Mouse (Mus musculus) hindbrain, embryonic 15.5 days (tissue): Measurements from ENCODE around the gene Arap1. TPM values are rescaled to one million over a fixed set of nuclear protein-coding genes. Genes with fewer than 3 reads are reported as not detected.
A peak's percentile ranks its signal among the peaks of the same experiment; 100 is the strongest.

Source experiments
- ATAC-seq: fragments of 200-750 bp; cut with Nextera tagmentation; 2 replicates; pipeline ENCODE4 v1.8.0; 2017; ENCODE audit warnings: low read depth, moderate number of reproducible peaks, moderate TSS enrichment; ENCODE audit not compliant: low FRiP score
- H3K27ac ChIP-seq: fragments of 300-500 bp; sonication (generic); replicated peaks from 2 replicates; pipeline ENCODE4 v1.5.1; 2015; ENCODE audit warnings: mild to moderate bottlenecking, inconsistent platforms
- H3K27me3 ChIP-seq: fragments of 300-500 bp; sonication (generic); 2 replicates; pipeline ENCODE4 v1.6.1; 2015; ENCODE audit warnings: control low read depth, inconsistent platforms
- H3K36me3 ChIP-seq: fragments of 300-500 bp; sonication (generic); 2 replicates; pipeline ENCODE4 v1.6.1; 2015; ENCODE audit warnings: control low read depth, inconsistent platforms
- H3K4me1 ChIP-seq: fragments of 300-500 bp; sonication (generic); replicated peaks from 2 replicates; pipeline ENCODE4 v1.6.1; 2015; ENCODE audit warnings: control low read depth, inconsistent platforms
- H3K4me2 ChIP-seq: fragments of 300-500 bp; sonication (generic); 2 replicates; pipeline ENCODE4 v1.6.1; 2015; ENCODE audit warnings: moderate library complexity, mild to moderate bottlenecking, inconsistent platforms
- H3K4me3 ChIP-seq: fragments of 300-500 bp; sonication (generic); 2 replicates; pipeline ENCODE4 v1.5.1; 2015; ENCODE audit warnings: mild to moderate bottlenecking, inconsistent platforms
- H3K9ac ChIP-seq: fragments of 300-500 bp; sonication (generic); 2 replicates; pipeline ENCODE4 v1.6.1; 2015; ENCODE audit warnings: inconsistent platforms
- H3K9me3 ChIP-seq: fragments of 300-500 bp; sonication (generic); 2 replicates; pipeline ENCODE4 v1.6.1; 2016; ENCODE audit warnings: control low read depth, inconsistent platforms
- WGBS: fragments of 180-500 bp; shearing (Covaris S2); methylation state at CpG from one replicate; pipeline ENCODE4 v1.1.7; 2015; 5-methylcytosine and 5-hydroxymethylcytosine counted together
- polyA plus RNA-seq: library from polyadenylated mRNA; unstranded; fragments of >200 nt; fragmentation: Nextera tagmentation; extraction: Ambion mirVana; gene quantifications from 2 replicates; pipeline ENCODE4 v1.2.1, GENCODE M21; 2015

The Arap1 gene
- polyA plus RNA-seq, 1 experiment from 2014 or later = 10.6 TPM

GRCm38 (mm10) chr7:101328621-101329158 lies 19.2 kb upstream of the Arap1 start:
- Histone ChIP-seq H3K4me2 (no peak overlapping the region), H3K27me3 (no peaks in the 10 kb centered on the region), H3K36me3 (no peaks in the 10 kb centered on the region), H3K27ac (peak overlapping the region; percentile 33), H3K9ac (no peak overlapping the region), H3K9me3 (no peaks in the 10 kb centered on the region), H3K4me3 (no peak overlapping the region), H3K4me1 (peaks cover 22% of the 10 kb centered on the region)
- peak; percentile 46 for ATAC-seq
- WGBS = 59% methylated on average over 4 of the region's 4 CpGs

- H3K4me3 ChIP-seq = no peak overlapping the region
- H3K4me1 ChIP-seq = peaks cover 22% of the 10 kb centered on the region
- no peak overlapping the region for H3K4me2 ChIP-seq
- H3K9ac ChIP-seq = no peak overlapping the region
- peak overlapping the region; percentile 33 for H3K27ac ChIP-seq
- 83% methylated on average over 4 of the region's 4 CpGs for WGBS
- no peak for ATAC-seq
- H3K36me3 ChIP-seq = no peaks in the 10 kb centered on the region
- H3K9me3 ChIP-seq = no peaks in the 10 kb centered on the region
- H3K27me3 ChIP-seq = no peaks in the 10 kb centered on the region
Observed at GRCm38 (mm10) chr7:101329606-101330005, 18.3 kb upstream of the Arap1 start.

- Histone ChIP-seq H3K9ac (no peak overlapping the region), H3K27ac (no peak overlapping the region), H3K9me3 (no peaks in the 10 kb centered on the region), H3K4me2 (no peak overlapping the region), H3K4me1 (peaks cover 22% of the 10 kb centered on the region), H3K36me3 (no peaks in the 10 kb centered on the region), H3K27me3 (no peaks in the 10 kb centered on the region), H3K4me3 (no peak overlapping the region)
- 70% methylated on average over 10 of the region's 10 CpGs for WGBS
- ATAC-seq = no peak
Observed at GRCm38 (mm10) chr7:101330074-101330840, 17.6 kb upstream of the Arap1 start.

- Histone ChIP-seq H3K4me3 (no peak overlapping the region), H3K9me3 (no peaks in the 10 kb centered on the region), H3K27ac (no peak overlapping the region), H3K4me2 (no peak overlapping the region), H3K4me1 (peaks cover 22% of the 10 kb centered on the region), H3K36me3 (no peaks in the 10 kb centered on the region), H3K27me3 (no peaks in the 10 kb centered on the region), H3K9ac (no peak overlapping the region)
- 75% methylated on average over 4 of the region's 4 CpGs for WGBS
- ATAC-seq = no peak
Observed at GRCm38 (mm10) chr7:101330841-101331173, 17.1 kb upstream of the Arap1 start.

- Histone ChIP-seq H3K9ac (no peak overlapping the region), H3K4me2 (no peak overlapping the region), H3K36me3 (no peaks in the 10 kb centered on the region)
Observed at GRCm38 (mm10) chr7:101332045-101332831, 15.6 kb upstream of the Arap1 start.

GRCm38 (mm10) chr7:101335228-101335627 lies 12.6 kb upstream of the Arap1 start:
- Histone ChIP-seq H3K27me3 (no peaks in the 10 kb centered on the region), H3K36me3 (no peaks in the 10 kb centered on the region), H3K27ac (no peak overlapping the region), H3K4me2 (no peak overlapping the region), H3K4me3 (no peak overlapping the region), H3K9ac (no peak overlapping the region), H3K9me3 (no peaks in the 10 kb centered on the region), H3K4me1 (peaks cover 1% of the 10 kb centered on the region; the same call in 1 of the 2 replicates)
- 89% methylated on average over 2 of the region's 2 CpGs for WGBS
- no peak for ATAC-seq

More at GRCm38 (mm10) chr7:101332045-101332831, 15.6 kb upstream of the Arap1 start:
- no peak overlapping the region for H3K27ac ChIP-seq
- 80% methylated on average over 5 of the region's 5 CpGs for WGBS
- ATAC-seq = no peak
- H3K4me1 ChIP-seq = peaks cover 22% of the 10 kb centered on the region
- no peak overlapping the region for H3K4me3 ChIP-seq
- H3K9me3 ChIP-seq = no peaks in the 10 kb centered on the region
- H3K27me3 ChIP-seq = no peaks in the 10 kb centered on the region

- ATAC-seq = no peak
- H3K4me3 ChIP-seq = no peak overlapping the region
- H3K9me3 ChIP-seq = no peaks in the 10 kb centered on the region
- no peak overlapping the region for H3K9ac ChIP-seq
- no peaks in the 10 kb centered on the region for H3K4me1 ChIP-seq
- H3K4me2 ChIP-seq = no peak overlapping the region
- WGBS = 89% methylated on average over 3 of the region's 3 CpGs
- H3K27me3 ChIP-seq = no peaks in the 10 kb centered on the region
- no peak overlapping the region for H3K27ac ChIP-seq
- no peaks in the 10 kb centered on the region for H3K36me3 ChIP-seq
Observed at GRCm38 (mm10) chr7:101336686-101337085, 11.2 kb upstream of the Arap1 start.

GRCm38 (mm10) chr7:101337401-101337800 lies 10.5 kb upstream of the Arap1 start:
- Histone ChIP-seq H3K27ac (no peak overlapping the region), H3K9me3 (no peaks in the 10 kb centered on the region), H3K36me3 (no peaks in the 10 kb centered on the region), H3K4me2 (no peak overlapping the region), H3K27me3 (no peaks in the 10 kb centered on the region), H3K4me3 (no peak overlapping the region), H3K9ac (no peak overlapping the region), H3K4me1 (no peaks in the 10 kb centered on the region)
- WGBS = 83% methylated on average over 3 of the region's 3 CpGs
- no peak for ATAC-seq

- Histone ChIP-seq H3K36me3 (no peaks in the 10 kb centered on the region), H3K9ac (no peak overlapping the region), H3K4me3 (no peak overlapping the region), H3K9me3 (no peaks in the 10 kb centered on the region), H3K4me2 (no peak overlapping the region), H3K27ac (no peak overlapping the region), H3K27me3 (no peaks in the 10 kb centered on the region), H3K4me1 (no peaks in the 10 kb centered on the region)
- no peak for ATAC-seq
- WGBS = 69% methylated on average over 6 of the region's 6 CpGs
Observed at GRCm38 (mm10) chr7:101341405-101341804, 6.5 kb upstream of the Arap1 start.

- H3K36me3 ChIP-seq = no peaks in the 10 kb centered on the region
- no peaks in the 10 kb centered on the region for H3K9me3 ChIP-seq
- ATAC-seq = no peak
- H3K4me1 ChIP-seq = peaks cover 9% of the 10 kb centered on the region
- no peak overlapping the region for H3K9ac ChIP-seq
- H3K27me3 ChIP-seq = no peaks in the 10 kb centered on the region
- 83% methylated on average over 7 of the region's 7 CpGs for WGBS
- no peak overlapping the region for H3K4me2 ChIP-seq
- H3K4me3 ChIP-seq = no peak overlapping the region
- no peak overlapping the region for H3K27ac ChIP-seq
Observed at GRCm38 (mm10) chr7:101343135-101343534, 4.7 kb upstream of the Arap1 start.

- Histone ChIP-seq H3K4me1 (peaks cover 21% of the 10 kb centered on the region), H3K36me3 (no peaks in the 10 kb centered on the region), H3K9me3 (no peaks in the 10 kb centered on the region), H3K9ac (no peak overlapping the region), H3K4me3 (no peak overlapping the region), H3K27me3 (peaks cover 10% of the 10 kb centered on the region; the same call in 1 of the 2 replicates), H3K4me2 (no peak overlapping the region), H3K27ac (no peak overlapping the region)
- WGBS = 74% methylated on average over 4 of the region's 4 CpGs
- no peak for ATAC-seq
Observed at GRCm38 (mm10) chr7:101344892-101345291, 3.0 kb upstream of the Arap1 start.

- no peak overlapping the region for H3K4me2 ChIP-seq
- ATAC-seq = no peak
- H3K27me3 ChIP-seq = peaks cover 11% of the 10 kb centered on the region; the same call in 1 of the 2 replicates
- H3K4me3 ChIP-seq = no peak overlapping the region
- no peak overlapping the region for H3K27ac ChIP-seq
- no peak overlapping the region for H3K9ac ChIP-seq
- no peaks in the 10 kb centered on the region for H3K9me3 ChIP-seq
- WGBS = 79% methylated on average over 2 of the region's 2 CpGs
- H3K4me1 ChIP-seq = peaks cover 21% of the 10 kb centered on the region
- no peaks in the 10 kb centered on the region for H3K36me3 ChIP-seq
Observed at GRCm38 (mm10) chr7:101346991-101347390, 876 bp upstream of the Arap1 start.
